Mouse (Mus musculus) stomach, postnatal 0 days (tissue): ENCODE data around the gene Casp6.

ENCODE experiments used
- CTCF ChIP-seq: IDR thresholded peaks from 2 replicates; pipeline ENCODE4 v1.5.1; 2016; ENCODE audit warnings: antibody characterized with exemption, low read depth, mild to moderate bottlenecking, moderate library complexity
- EP300 ChIP-seq: optimal IDR thresholded peaks from 2 replicates; pipeline ENCODE3; 2016; ENCODE audit warnings: antibody characterized with exemption

- TF ChIP-seq CTCF: no peak
- no peak for TF ChIP-seq EP300
Observed at GRCm38 (mm10) chr3:129940780-129941179, 39.6 kb downstream of the Casp6 start.
